Mouse (Mus musculus): ENCODE results near the gene Rhbdd1. TPM values are rescaled to one million over a fixed set of nuclear protein-coding genes. Genes with fewer than 3 reads are reported as not detected.

Rhbdd1 gene
- total and polyA plus RNA-seq, 2 experiments from 2014 or later, result 2.2 to 5.3 TPM

DNA sequence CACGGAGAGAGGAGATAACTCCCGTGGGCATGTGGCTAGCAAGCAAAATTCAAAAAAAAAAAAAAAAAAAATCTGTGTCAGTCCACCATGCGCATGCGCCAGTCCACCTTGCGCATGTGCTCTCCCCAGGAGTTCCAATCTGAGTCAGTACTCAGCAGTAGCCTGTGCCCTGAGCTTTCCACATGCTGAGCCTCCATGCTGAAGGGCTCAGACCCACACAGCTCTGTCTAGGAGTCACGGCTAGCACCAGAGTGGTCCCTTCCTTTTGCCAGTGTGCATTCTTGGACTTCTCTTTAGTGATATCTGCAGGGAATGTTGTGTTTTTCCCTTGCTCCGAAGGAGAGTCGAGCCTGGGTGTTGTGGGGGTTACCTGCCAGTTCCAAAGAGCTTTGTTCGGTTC, 93.0 kb downstream of the Rhbdd1 start:
- Histone ChIP-seq H3K9ac (no peak overlapping the region), H3K9me3 (ENCODE audit: low read length) (no peaks in the 10 kb centered on the region), H3K36me3 (ENCODE audit: insufficient read depth) (no peaks in the 10 kb centered on the region), H3K4me2 (ENCODE audit: low read depth) (no peak overlapping the region), H3K4me3 (ENCODE audit: low read depth, low read length) (no peak overlapping the region), H3K27ac (ENCODE audit: low read depth, low read length) (no peak overlapping the region), H3K27me3 (ENCODE audit: insufficient read depth, low read length) (no peaks in the 10 kb centered on the region), H3K4me1 (ENCODE audit: insufficient read depth) (no peaks in the 10 kb centered on the region)
- no peak for DNase-seq
- TF ChIP-seq CTCF (IDR thresholded peaks at IDR 0.05; ENCODE audit: low read depth), result no peak
- no peak for ATAC-seq
- WGBS, result 91% methylated on average over 9 of the region's 9 CpGs

DNA sequence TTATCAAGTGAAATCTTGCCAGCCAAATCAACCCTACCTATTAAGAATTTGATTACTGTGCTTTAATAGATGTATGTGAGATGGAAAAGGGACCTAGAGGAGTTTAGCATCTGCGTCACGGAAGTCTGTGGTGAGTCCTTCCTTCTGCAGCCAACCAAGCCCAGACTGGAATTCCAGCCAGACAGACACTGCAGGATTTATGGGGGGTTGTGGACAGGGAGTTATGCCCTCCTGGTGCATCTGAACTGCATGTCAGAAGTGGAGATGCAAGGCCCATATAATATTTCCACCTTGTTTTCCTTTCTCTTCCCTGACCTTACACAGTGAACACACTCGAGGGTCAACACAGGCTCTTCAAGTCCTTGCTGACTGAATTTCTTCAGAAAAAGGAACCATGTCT, 94.3 kb downstream of the Rhbdd1 start:
- no peaks in the 10 kb centered on the region for H3K36me3 ChIP-seq (ENCODE audit: insufficient read depth)
- DNase-seq, result no peak
- no peak for TF ChIP-seq CTCF (IDR thresholded peaks at IDR 0.05; ENCODE audit: low read depth)

DNA sequence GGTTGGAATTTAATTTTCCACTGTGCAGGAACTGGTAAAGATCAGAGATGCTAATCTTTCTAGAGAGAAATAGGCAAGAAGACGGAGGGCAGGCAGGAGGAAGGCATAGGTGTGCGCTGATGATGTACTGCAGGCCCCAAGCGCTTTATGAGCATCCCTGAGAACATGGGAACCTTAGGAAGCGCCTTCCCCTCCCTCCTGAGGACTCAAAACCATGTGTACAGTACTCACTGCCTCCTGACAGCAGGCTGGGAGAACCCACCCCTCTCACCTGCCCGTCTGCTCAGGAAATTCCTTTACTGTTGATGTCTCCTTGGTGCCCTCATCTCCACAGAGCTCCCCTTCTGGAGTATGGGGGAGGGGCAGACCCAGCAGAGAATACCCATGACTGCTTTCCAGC, 95.3 kb downstream of the Rhbdd1 start:
- WGBS, result 74% methylated on average over 5 of the region's 5 CpGs
- ATAC-seq, result no peak
- H3K4me2 ChIP-seq (ENCODE audit: low read depth), result no peak overlapping the region
- no peak for TF ChIP-seq CTCF (IDR thresholded peaks at IDR 0.05; ENCODE audit: low read depth)
- no peak overlapping the region for H3K27ac ChIP-seq (ENCODE audit: low read depth, low read length)
- no peaks in the 10 kb centered on the region for H3K36me3 ChIP-seq (ENCODE audit: insufficient read depth)
- no peak for DNase-seq
- H3K9ac ChIP-seq, result no peak overlapping the region
- H3K4me1 ChIP-seq (ENCODE audit: insufficient read depth), result no peaks in the 10 kb centered on the region
- H3K9me3 ChIP-seq (ENCODE audit: low read length), result no peaks in the 10 kb centered on the region
- no peaks in the 10 kb centered on the region for H3K27me3 ChIP-seq (ENCODE audit: insufficient read depth, low read length)
- H3K4me3 ChIP-seq (ENCODE audit: low read depth, low read length), result no peak overlapping the region

More for the DNA sequence above, 94.3 kb downstream of the Rhbdd1 start:
- no peak overlapping the region for H3K4me3 ChIP-seq (ENCODE audit: low read depth, low read length)
- no peaks in the 10 kb centered on the region for H3K27me3 ChIP-seq (ENCODE audit: insufficient read depth, low read length)
- H3K4me2 ChIP-seq (ENCODE audit: low read depth), result no peak overlapping the region
- 80% methylated on average over 3 of the region's 3 CpGs for WGBS
- no peak overlapping the region for H3K9ac ChIP-seq
- no peaks in the 10 kb centered on the region for H3K4me1 ChIP-seq (ENCODE audit: insufficient read depth)
- ATAC-seq, result no peak
- H3K9me3 ChIP-seq (ENCODE audit: low read length), result no peaks in the 10 kb centered on the region
- no peak overlapping the region for H3K27ac ChIP-seq (ENCODE audit: low read depth, low read length)

DNA sequence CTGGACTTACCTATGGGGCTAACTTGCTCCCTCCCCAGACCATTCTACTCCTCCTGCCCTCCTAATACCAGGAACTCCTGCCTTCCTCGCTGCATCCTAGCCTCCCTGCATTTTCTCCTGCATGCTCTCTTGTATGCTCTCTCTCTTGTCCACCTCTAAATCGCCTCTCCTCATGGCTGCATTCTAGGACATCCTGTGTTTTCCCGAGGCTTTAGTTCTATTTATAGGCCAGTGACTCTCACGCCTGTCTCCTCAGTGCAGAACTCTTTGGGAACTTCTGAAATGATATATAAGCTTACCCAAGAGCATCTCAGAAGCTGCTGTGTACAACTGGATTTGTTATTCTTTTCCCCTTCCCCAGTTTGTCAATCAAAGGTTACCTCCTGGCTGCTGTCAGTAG, 95.8 kb downstream of the Rhbdd1 start:
- 75% methylated on average over 4 of the region's 4 CpGs for WGBS

DNA sequence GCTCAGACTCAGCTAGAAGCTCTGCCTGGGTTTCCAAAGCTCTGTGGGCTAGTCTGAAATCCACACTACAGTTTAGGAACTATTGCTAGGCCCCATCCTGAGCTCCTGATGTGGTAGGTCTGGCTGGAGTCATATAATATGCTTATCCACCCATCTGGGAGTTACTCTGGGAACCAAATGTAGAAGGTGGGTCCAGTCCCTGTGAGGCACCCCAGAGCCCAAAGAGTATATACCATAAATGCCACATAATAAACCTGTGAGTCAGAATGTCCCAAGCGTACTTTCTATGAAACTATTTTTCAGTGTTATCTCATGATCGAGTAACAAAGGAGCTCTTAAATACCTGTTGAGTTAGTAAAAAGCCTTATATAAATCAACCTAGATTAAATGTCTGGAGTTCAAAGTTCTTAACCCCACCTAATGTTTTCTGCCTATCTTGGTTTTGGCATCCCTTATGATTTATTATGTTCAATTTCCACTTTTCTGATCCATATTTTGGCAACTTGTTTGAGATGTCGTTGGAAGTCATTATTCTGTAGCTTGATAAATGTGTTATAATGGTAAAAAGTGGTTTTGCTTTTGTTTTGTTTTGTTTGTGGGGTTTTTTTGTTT, 98.3 kb downstream of the Rhbdd1 start:
- Histone ChIP-seq H3K4me3 (ENCODE audit: low read depth, low read length) (no peak overlapping the region), H3K4me2 (ENCODE audit: low read depth) (no peak overlapping the region), H3K9me3 (ENCODE audit: low read length) (no peaks in the 10 kb centered on the region), H3K4me1 (ENCODE audit: insufficient read depth) (no peaks in the 10 kb centered on the region), H3K9ac (no peak overlapping the region), H3K36me3 (ENCODE audit: insufficient read depth) (no peaks in the 10 kb centered on the region), H3K27me3 (ENCODE audit: insufficient read depth, low read length) (no peaks in the 10 kb centered on the region), H3K27ac (ENCODE audit: low read depth, low read length) (no peak overlapping the region)
- TF ChIP-seq CTCF (IDR thresholded peaks at IDR 0.05; ENCODE audit: low read depth), result no peak
- DNase-seq, result no peak
- 94% methylated on average over 3 of the region's 3 CpGs for WGBS
- ATAC-seq, result no peak

More for the DNA sequence above, 95.8 kb downstream of the Rhbdd1 start:
- Histone ChIP-seq H3K9ac (no peak overlapping the region), H3K4me2 (ENCODE audit: low read depth) (no peak overlapping the region), H3K4me1 (ENCODE audit: insufficient read depth) (no peaks in the 10 kb centered on the region), H3K4me3 (ENCODE audit: low read depth, low read length) (no peak overlapping the region), H3K27me3 (ENCODE audit: insufficient read depth, low read length) (no peaks in the 10 kb centered on the region), H3K9me3 (ENCODE audit: low read length) (no peaks in the 10 kb centered on the region), H3K36me3 (ENCODE audit: insufficient read depth) (no peaks in the 10 kb centered on the region), H3K27ac (ENCODE audit: low read depth, low read length) (no peak overlapping the region)
- TF ChIP-seq CTCF (IDR thresholded peaks at IDR 0.05; ENCODE audit: low read depth), result no peak
- DNase-seq (no peak), ATAC-seq (no peak)

DNA sequence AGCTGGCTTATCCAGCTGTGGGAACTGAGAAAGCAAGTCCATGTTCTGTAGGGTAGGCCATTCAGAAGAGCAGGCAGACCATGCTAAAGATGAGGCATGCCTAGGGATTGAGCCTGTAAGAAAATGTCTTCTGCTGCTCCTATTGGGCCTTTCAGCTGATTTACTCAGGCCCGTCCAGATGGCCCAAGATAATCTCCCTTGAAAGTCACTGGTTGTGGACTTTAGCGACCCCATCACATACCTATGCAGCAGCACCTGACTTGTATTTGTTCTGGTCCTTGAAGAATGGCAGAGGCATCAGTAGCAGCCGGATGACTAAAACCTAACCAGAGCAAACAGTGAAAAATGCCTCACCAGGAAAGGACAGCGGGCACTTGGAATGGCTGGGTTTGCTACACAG, 99.4 kb downstream of the Rhbdd1 start:
- no peaks in the 10 kb centered on the region for H3K4me1 ChIP-seq (ENCODE audit: insufficient read depth)
- no peak overlapping the region for H3K4me2 ChIP-seq (ENCODE audit: low read depth)
- H3K4me3 ChIP-seq (ENCODE audit: low read depth, low read length), result no peak overlapping the region
- ATAC-seq (no peak), DNase-seq (no peak)
- H3K36me3 ChIP-seq (ENCODE audit: insufficient read depth), result no peaks in the 10 kb centered on the region
- 93% methylated on average over 4 of the region's 4 CpGs for WGBS
- H3K9ac ChIP-seq, result no peak overlapping the region
- H3K9me3 ChIP-seq (ENCODE audit: low read length), result no peaks in the 10 kb centered on the region
- no peak for TF ChIP-seq CTCF (IDR thresholded peaks at IDR 0.05; ENCODE audit: low read depth)
- H3K27me3 ChIP-seq (ENCODE audit: insufficient read depth, low read length), result no peaks in the 10 kb centered on the region
- no peak overlapping the region for H3K27ac ChIP-seq (ENCODE audit: low read depth, low read length)

DNA sequence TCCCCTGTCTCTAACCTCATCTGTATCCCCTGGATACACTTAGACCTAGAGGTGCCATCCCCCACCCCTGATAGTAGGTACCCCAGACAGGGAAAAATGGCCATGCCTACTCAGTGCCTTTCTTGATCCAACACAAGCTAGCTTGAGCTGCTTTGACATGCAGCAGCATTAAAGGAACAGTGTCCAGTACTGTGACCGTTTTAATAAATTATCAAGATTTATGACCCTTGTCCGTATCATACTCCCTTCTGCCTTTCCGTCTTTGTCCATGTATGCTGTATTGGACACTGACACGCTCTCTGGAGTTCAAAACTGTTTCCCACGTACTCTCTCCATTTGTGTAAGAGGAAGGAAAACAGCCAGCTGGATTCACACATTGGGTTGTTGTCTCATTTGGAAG, 111.5 kb downstream of the Rhbdd1 start:
- ATAC-seq (no peak), DNase-seq (no peak)
- H3K9ac ChIP-seq, result no peak overlapping the region
- H3K27ac ChIP-seq (ENCODE audit: low read depth, low read length), result no peak overlapping the region
- H3K4me1 ChIP-seq (ENCODE audit: insufficient read depth), result no peaks in the 10 kb centered on the region
- 88% methylated on average over 5 of the region's 5 CpGs for WGBS
- no peaks in the 10 kb centered on the region for H3K36me3 ChIP-seq (ENCODE audit: insufficient read depth)
- H3K27me3 ChIP-seq (ENCODE audit: insufficient read depth, low read length), result no peaks in the 10 kb centered on the region
- H3K4me2 ChIP-seq (ENCODE audit: low read depth), result no peak overlapping the region
- no peaks in the 10 kb centered on the region for H3K9me3 ChIP-seq (ENCODE audit: low read length)
- no peak for TF ChIP-seq CTCF (IDR thresholded peaks at IDR 0.05; ENCODE audit: low read depth)
- H3K4me3 ChIP-seq (ENCODE audit: low read depth, low read length), result no peak overlapping the region

All from forebrain, postnatal 0 days (tissue).